Mouse (Mus musculus) heart, postnatal 0 days (tissue): Measurements from ENCODE around the gene Camkmt. TPM values are rescaled to one million over a fixed set of nuclear protein-coding genes. Genes with fewer than 3 reads are reported as not detected.

Experiments
- ATAC-seq: fragments of 200-750 bp; cut with Nextera tagmentation; 2 replicates; pipeline ENCODE4 v1.8.0; 2017; ENCODE audit warnings: low read depth, moderate number of reproducible peaks, moderate library complexity; ENCODE audit not compliant: insufficient read depth
- DNase-seq: peaks from one replicate; pipeline ENCODE4 v3.0.0-alpha.2; 2016; ENCODE audit warnings: low spot score
- H3K27ac ChIP-seq: fragments of 300-500 bp; sonication (generic); 2 replicates; pipeline ENCODE4 v1.5.1; 2014; ENCODE audit warnings: low read depth, mild to moderate bottlenecking
- H3K27me3 ChIP-seq: fragments of 300-500 bp; sonication (generic); 2 replicates; pipeline ENCODE4 v1.6.1; 2014; ENCODE audit warnings: low read length, mixed read lengths; ENCODE audit not compliant: control insufficient read depth, insufficient read depth
- H3K36me3 ChIP-seq: fragments of 300-500 bp; sonication (generic); replicated peaks from 2 replicates; pipeline ENCODE4 v1.6.1; 2014; ENCODE audit warnings: low read length, mixed read lengths; ENCODE audit not compliant: control insufficient read depth, insufficient read depth
- H3K4me1 ChIP-seq: fragments of 300-500 bp; sonication (generic); 2 replicates; pipeline ENCODE4 v1.6.1; 2014; ENCODE audit warnings: antibody characterized with exemption; ENCODE audit not compliant: control insufficient read depth, insufficient read depth
- H3K4me2 ChIP-seq: fragments of 300-500 bp; sonication (generic); 2 replicates; pipeline ENCODE4 v1.6.1; 2014; ENCODE audit warnings: low read depth, mild to moderate bottlenecking, low read length, moderate library complexity
- H3K4me3 ChIP-seq: fragments of 300-500 bp; sonication (generic); 2 replicates; pipeline ENCODE4 v1.5.1; 2014; ENCODE audit warnings: low read depth, low read length
- H3K9ac ChIP-seq: fragments of 300-500 bp; sonication (generic); replicated peaks from 2 replicates; pipeline ENCODE4 v1.6.1; 2014; ENCODE audit warnings: low read depth, low read length, mixed read lengths
- H3K9me3 ChIP-seq: fragments of 300-500 bp; sonication (generic); replicated peaks from 2 replicates; pipeline ENCODE4 v1.6.1; 2016; ENCODE audit warnings: low read length; ENCODE audit not compliant: control insufficient read depth
- CTCF ChIP-seq: IDR thresholded peaks from 2 replicates; pipeline ENCODE4 v1.5.1; 2016; ENCODE audit warnings: antibody characterized with exemption, control low read depth, low read depth
- EP300 ChIP-seq: IDR thresholded peaks from 2 replicates; pipeline ENCODE4 v1.6.1; 2016; ENCODE audit warnings: antibody characterized with exemption, low read depth
- WGBS: fragments of 180-500 bp; shearing (Covaris S2); extraction: QIAGEN DNeasy Blood & Tissue Kit; methylation state at CpG from one replicate; pipeline ENCODE4 v1.1.7; 2014; 5-methylcytosine and 5-hydroxymethylcytosine counted together
- polyA plus RNA-seq: library from polyadenylated mRNA; unstranded; fragments of >200 nt; fragmentation: Nextera tagmentation; extraction: Ambion mirVana; gene quantifications from 2 replicates; pipeline ENCODE4 v1.2.1, GENCODE M21; 2015
- total RNA-seq: library from RNA; depleted of rRNA; stranded (reverse); fragments of >200 nt; gene quantifications from 2 replicates; pipeline ENCODE4 v1.2.3, GENCODE M21; 2014; ENCODE audit warnings: low replicate concordance

The Camkmt gene
- total and polyA plus RNA-seq, 2 experiments from 2014 or later: 1.7 to 3.4 TPM

DNA sequence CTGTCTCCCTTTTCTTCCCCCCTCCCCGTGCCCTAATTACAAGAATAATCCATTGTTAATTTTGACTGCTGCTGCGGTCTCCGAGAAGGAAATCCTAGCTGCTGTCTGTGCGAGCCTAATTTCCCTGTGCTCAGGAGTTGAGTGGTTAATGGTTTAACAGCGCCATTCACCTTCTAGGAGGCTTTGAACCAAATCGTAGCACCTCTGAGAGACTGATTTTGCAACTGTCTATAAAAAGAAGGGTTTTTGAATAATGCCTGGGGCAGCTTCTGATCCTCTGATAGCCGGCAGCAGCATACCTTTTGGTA is 99.7 kb downstream of the Camkmt start:
- TF ChIP-seq EP300: no peak
- TF ChIP-seq CTCF: no peak
- Histone ChIP-seq H3K4me1 (no peaks in the 10 kb centered on the region), H3K4me2 (no peak overlapping the region), H3K4me3 (no peak overlapping the region), H3K9ac (no peak overlapping the region), H3K9me3 (no peaks in the 10 kb centered on the region), H3K27me3 (no peaks in the 10 kb centered on the region), H3K36me3 (no peaks in the 10 kb centered on the region), H3K27ac (no peak overlapping the region)
- 59% methylated on average over 7 of the region's 7 CpGs for WGBS
- no peak for DNase-seq
- ATAC-seq: no peak

DNA sequence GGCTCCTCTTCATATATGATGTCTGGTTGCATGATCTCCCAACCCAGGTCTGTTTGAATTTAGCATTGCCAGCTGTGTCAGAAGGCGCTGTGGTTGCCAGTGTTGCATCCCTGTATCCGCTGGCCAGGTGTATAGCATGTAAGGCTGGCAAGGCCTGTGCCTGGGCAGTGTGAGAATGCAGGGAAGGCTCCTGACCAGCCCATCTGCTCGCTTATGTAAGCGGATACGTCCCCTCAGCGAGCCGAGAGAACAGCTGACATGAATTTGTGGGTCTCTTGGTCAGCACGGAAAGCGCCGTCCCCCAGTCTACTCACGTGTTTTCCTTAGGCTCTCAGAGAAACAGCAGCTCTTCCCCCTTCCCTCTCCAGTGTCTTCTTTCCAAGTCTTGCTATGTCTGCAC is 102.9 kb downstream of the Camkmt start:
- no peak for ATAC-seq
- Histone ChIP-seq H3K4me1 (no peaks in the 10 kb centered on the region), H3K27me3 (no peaks in the 10 kb centered on the region), H3K27ac (no peak overlapping the region), H3K9ac (no peak overlapping the region), H3K4me2 (no peak overlapping the region), H3K36me3 (no peaks in the 10 kb centered on the region), H3K9me3 (no peaks in the 10 kb centered on the region), H3K4me3 (no peak overlapping the region)
- TF ChIP-seq CTCF (no peak), EP300 (no peak)
- 86% methylated on average over 11 of the region's 11 CpGs for WGBS
- no peak for DNase-seq

DNA sequence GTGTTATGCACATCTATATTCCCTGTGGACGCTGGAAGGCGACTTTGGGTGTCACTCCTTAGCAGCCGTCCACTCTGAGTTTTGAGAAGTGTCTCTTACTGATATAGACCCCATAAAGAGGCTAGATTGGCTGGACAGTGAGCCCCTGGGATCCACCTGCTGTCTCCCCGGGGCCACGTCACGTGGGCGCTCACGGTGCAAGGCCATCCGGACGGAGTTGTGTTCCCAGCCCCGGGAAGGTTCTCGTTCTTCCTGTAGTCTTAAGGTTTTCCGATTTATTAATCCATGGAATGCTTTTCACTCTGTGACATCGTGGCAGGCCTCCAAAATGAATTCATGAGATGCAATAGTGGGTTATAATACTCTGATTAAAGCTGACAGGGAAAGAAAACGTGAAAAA is 108.4 kb downstream of the Camkmt start:
- Histone ChIP-seq H3K4me1 (no peaks in the 10 kb centered on the region), H3K27ac (no peak overlapping the region), H3K9me3 (no peaks in the 10 kb centered on the region), H3K36me3 (no peaks in the 10 kb centered on the region), H3K27me3 (no peaks in the 10 kb centered on the region), H3K9ac (no peak overlapping the region), H3K4me2 (no peak overlapping the region), H3K4me3 (no peak overlapping the region)
- no peak for DNase-seq
- WGBS: 86% methylated on average over 15 of the region's 15 CpGs
- TF ChIP-seq CTCF: no peak
- TF ChIP-seq EP300: no peak
- ATAC-seq: no peak

DNA sequence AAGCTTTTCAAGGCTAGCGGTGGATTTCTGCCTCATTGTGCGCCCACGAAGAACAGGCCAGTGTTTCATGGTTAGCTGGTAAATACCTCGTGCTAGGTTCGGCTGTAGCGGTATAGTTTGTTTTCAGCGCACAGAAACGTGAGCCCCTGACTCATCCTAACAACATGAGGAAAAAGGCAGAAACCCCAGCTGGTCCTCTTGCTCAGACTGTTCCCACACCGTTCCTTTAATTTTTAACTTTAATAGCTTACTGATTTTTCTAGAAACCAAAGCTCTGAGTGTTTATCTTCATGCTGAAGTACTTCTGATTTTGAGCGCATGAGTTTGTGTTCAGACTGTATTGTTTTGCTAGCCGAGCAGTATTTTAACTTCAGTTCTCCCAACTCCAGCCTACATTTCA is 109.0 kb downstream of the Camkmt start:
- no peak for ATAC-seq

DNA sequence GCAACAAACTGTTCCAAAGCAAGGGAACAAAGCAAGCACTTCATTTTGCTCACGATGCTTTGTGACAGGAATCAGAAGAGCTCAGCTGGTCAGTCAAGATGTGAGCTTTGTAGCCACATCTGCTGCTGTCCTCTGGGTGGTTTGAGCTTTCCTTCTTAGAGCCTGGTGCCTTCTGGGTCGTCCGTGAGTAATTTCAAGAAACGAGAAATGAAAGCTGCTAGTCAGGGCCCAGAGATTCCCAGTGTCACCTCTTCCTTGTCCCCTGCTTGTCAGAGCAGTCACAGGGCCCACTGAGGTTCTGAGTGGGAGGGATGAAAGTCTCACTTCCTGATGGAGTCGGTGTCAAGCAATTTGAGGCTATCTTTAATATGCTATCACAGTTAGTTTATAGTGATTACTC is 127.7 kb downstream of the Camkmt start:
- H3K4me2 ChIP-seq: no peak overlapping the region
- no peak overlapping the region for H3K4me3 ChIP-seq
- no peaks in the 10 kb centered on the region for H3K36me3 ChIP-seq
- no peak for TF ChIP-seq EP300
- TF ChIP-seq CTCF: no peak
- no peaks in the 10 kb centered on the region for H3K4me1 ChIP-seq
- peaks cover 10% of the 10 kb centered on the region; the same call in 1 of the 2 replicates for H3K9me3 ChIP-seq
- no peaks in the 10 kb centered on the region for H3K27me3 ChIP-seq
- no peak for ATAC-seq
- no peak overlapping the region for H3K27ac ChIP-seq
- DNase-seq: no peak
- no peak overlapping the region for H3K9ac ChIP-seq
- 55% methylated on average over 5 of the region's 5 CpGs for WGBS

More for the DNA sequence above, 109.0 kb downstream of the Camkmt start:
- no peak overlapping the region for H3K9ac ChIP-seq
- WGBS: 89% methylated on average over 11 of the region's 11 CpGs
- no peaks in the 10 kb centered on the region for H3K27me3 ChIP-seq
- no peak overlapping the region for H3K27ac ChIP-seq
- no peak for DNase-seq
- H3K4me1 ChIP-seq: no peaks in the 10 kb centered on the region
- H3K36me3 ChIP-seq: no peaks in the 10 kb centered on the region
- no peak overlapping the region for H3K4me3 ChIP-seq
- H3K4me2 ChIP-seq: no peak overlapping the region
- H3K9me3 ChIP-seq: no peaks in the 10 kb centered on the region
- TF ChIP-seq EP300 (no peak), CTCF (no peak)

DNA sequence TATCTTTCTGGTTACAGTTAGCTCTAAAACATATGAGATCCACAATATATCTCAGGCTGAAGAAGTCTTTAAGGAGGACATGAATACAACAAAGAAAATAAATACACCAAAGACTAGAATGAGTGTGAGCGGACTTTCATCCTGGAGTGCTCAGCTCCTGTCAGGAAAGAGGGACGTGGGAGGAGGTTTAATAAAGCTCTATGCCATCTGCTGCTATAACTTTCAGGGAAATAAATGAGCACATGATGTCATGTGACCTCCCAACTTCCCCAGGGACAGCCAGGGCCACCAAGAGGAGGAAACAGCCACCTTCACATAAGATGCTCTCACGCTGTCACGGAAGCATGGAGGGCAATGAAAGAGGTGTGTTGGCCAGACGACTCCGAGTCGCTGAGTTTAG is 151.8 kb downstream of the Camkmt start:
- Histone ChIP-seq H3K4me1 (no peaks in the 10 kb centered on the region), H3K4me3 (no peak overlapping the region), H3K36me3 (no peaks in the 10 kb centered on the region), H3K27ac (no peak overlapping the region), H3K9me3 (no peaks in the 10 kb centered on the region), H3K9ac (no peak overlapping the region), H3K4me2 (no peak overlapping the region), H3K27me3 (no peaks in the 10 kb centered on the region)
- 67% methylated on average over 7 of the region's 7 CpGs for WGBS
- TF ChIP-seq EP300: no peak
- TF ChIP-seq CTCF: no peak
- DNase-seq (no peak), ATAC-seq (no peak)
